Mouse (Mus musculus): ENCODE data around the gene Man1c1.

Man1c1 gene

DNA sequence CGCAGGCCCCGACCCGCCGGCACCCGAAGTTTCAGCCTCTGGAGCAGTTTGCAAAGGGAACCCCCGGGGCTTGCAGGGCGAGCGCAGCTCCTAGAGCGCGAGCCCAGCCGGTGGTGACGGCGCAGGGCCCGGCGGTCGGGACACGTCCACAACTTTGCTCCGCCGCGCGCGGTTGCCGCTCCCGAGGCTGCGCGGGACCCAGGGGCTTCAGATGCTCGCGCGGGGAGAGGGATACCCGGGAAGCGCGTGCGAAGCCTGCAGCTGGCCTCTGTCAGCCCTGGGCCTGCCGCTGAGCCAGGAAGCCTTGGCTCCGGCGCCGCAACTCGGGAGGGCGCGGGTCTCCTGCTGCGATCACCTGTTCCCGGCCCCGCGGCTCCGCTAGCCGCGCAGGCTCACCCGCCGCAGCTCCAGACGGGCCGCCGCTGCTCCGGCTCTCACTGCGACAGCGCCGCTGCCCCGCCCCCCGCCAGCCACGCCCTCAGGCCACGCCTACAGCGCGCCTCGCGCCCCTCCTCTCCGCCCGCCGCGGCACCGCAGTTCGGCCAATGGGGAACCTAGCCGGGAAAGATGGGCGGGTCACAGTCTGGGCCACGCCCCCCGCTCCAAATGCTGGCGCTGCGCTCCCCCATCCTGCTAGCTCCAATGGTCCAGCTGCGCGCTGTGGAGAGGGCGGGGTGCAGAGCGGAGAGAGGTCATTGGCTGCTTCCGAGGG is at the start of gene Man1c1:
Gene Man1c1 (minus strand): TSS at position 456 of the 712 bp plus-strand sequence.
- DNase-seq (ENCODE audit: low spot score in 2 of 2): peak; percentile 98 to 99

GRCm38 (mm10) chr4:134753516-134754261 is 49.6 kb upstream of the Man1c1 start:
- no peak for DNase-seq (ENCODE audit: low spot score in 2 of 2)

GRCm38 (mm10) chr4:134752911-134753426 is 48.9 kb upstream of the Man1c1 start:
- DNase-seq (ENCODE audit: low spot score in 2 of 2): no peak

- DNase-seq (ENCODE audit: low spot score in 2 of 2): peak in 1 of 2 experiments; percentile 44
These were observed 47.7 kb upstream of the Man1c1 start for GRCm38 (mm10) chr4:134751682-134752380.

DNA sequence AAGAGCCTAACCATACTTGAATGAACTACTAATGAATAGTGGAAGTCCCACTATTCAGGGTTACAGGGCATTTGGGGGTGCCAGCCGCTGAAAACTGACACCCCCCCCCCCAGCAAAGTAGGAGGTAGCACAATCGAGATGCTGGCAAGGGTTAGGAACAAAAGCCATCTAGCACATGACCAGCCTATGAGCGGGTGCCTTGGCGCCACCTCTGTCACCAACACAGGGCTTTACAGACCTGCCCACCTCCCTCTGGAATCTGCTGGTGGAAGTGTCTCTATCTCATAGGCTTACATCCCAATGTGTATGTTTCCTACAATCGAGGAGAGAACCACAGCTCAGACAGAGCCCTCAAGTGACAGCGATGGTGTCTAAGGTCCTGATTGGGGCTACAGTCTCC is 46.7 kb upstream of the Man1c1 start:
- DNase-seq (ENCODE audit: low spot score in 2 of 2): no peak

DNA sequence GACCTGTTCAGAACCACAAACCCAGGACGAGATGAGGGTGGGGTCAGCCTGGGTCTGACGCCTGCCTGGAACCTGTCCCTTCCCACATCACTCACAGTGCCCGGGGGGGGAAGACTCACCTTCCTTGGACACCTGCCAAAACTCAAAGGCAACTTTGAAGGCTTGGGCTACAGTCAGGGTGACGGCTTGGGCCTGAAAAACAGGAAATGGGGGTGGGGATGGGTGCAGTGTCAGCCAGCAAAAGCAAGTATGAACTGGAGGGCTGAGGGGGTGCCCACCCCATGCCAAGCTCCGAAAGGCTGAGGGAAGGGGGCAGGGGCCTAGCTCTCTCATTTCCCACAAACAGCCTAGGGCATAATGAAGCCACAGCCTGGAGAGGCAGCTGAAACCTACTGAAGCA is 46.2 kb upstream of the Man1c1 start:
- peak in 1 of 2 experiments; percentile 47 for DNase-seq (ENCODE audit: low spot score in 2 of 2)

- peak; percentile 78 to 87 for DNase-seq (ENCODE audit: low spot score in 2 of 2)
These were observed 45.4 kb upstream of the Man1c1 start for GRCm38 (mm10) chr4:134749301-134750030.

- no peak for DNase-seq (ENCODE audit: low spot score in 2 of 2)
These were observed 42.0 kb upstream of the Man1c1 start for GRCm38 (mm10) chr4:134745900-134746661.

- DNase-seq (ENCODE audit: low spot score in 2 of 2): no peak
These were observed 40.0 kb upstream of the Man1c1 start for GRCm38 (mm10) chr4:134743881-134744633.

GRCm38 (mm10) chr4:134741949-134742348 is 37.9 kb upstream of the Man1c1 start:
- DNase-seq (ENCODE audit: low spot score in 2 of 2): no peak

- no peak for DNase-seq (ENCODE audit: low spot score in 2 of 2)
These were observed 36.1 kb upstream of the Man1c1 start for GRCm38 (mm10) chr4:134740186-134740585.

- DNase-seq (ENCODE audit: low spot score in 2 of 2): no peak
These were observed 35.4 kb upstream of the Man1c1 start for GRCm38 (mm10) chr4:134739530-134739929.

- DNase-seq (ENCODE audit: low spot score in 2 of 2): peak in 1 of 2 experiments; percentile 70
These were observed 33.3 kb upstream of the Man1c1 start for GRCm38 (mm10) chr4:134737365-134737910.

GRCm38 (mm10) chr4:134736147-134736546 is 32.1 kb upstream of the Man1c1 start:
- DNase-seq (ENCODE audit: low spot score in 2 of 2): no peak

DNA sequence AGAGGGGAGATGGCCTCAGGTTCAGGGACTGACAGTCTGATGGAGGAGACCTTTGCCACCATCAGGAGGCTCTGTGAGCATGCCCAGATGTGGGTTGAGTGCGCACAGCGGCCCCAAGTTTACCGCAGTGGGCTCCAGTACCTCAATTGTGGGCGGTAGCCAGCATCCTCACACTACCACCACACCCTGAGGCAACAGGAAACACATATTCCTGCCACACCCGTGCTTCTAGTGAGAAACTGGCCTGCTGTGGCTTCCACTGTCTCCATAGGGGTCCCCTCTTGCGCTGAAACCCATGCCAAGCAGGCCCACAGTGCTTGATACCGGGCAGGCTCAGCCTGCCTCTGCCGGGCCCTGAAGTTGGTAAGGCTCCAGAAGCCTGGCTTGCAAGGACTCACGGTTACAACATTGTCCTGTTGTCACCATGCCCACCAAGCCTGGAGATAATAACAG is 30.6 kb upstream of the Man1c1 start:
- peak; percentile 70 to 78 for DNase-seq (ENCODE audit: low spot score in 2 of 2)

GRCm38 (mm10) chr4:134734038-134734628 is 30.0 kb upstream of the Man1c1 start:
- peak; percentile 77 to 87 for DNase-seq (ENCODE audit: low spot score in 2 of 2)

- no peak for DNase-seq (ENCODE audit: low spot score in 2 of 2)
These were observed 29.3 kb upstream of the Man1c1 start for GRCm38 (mm10) chr4:134733371-134733770.

- DNase-seq (ENCODE audit: low spot score in 2 of 2): no peak
These were observed 26.0 kb upstream of the Man1c1 start for GRCm38 (mm10) chr4:134730106-134730505.

GRCm38 (mm10) chr4:134725735-134726345 is 21.8 kb upstream of the Man1c1 start:
- DNase-seq (ENCODE audit: low spot score in 2 of 2): no peak
